Mouse (Mus musculus) limb, embryonic 14.5 days (tissue): Measurements from ENCODE around the gene Xpo6. TPM values are rescaled to one million over a fixed set of nuclear protein-coding genes. Genes with fewer than 3 reads are reported as not detected.

Experiments
- ATAC-seq: fragments of 200-750 bp; cut with Nextera tagmentation; 2 replicates; pipeline ENCODE4 v1.8.0; 2017; ENCODE audit warnings: low read depth, moderate number of reproducible peaks, moderate TSS enrichment; ENCODE audit not compliant: low FRiP score
- DNase-seq: peaks from one replicate; pipeline ENCODE4 v3.0.0-alpha.2; 2015; ENCODE audit warnings: low spot score
- H3K27ac ChIP-seq: fragments of 300-500 bp; sonication (generic); replicated peaks from 2 replicates; pipeline ENCODE4 v1.5.1; 2014; ENCODE audit warnings: low read depth, mild to moderate bottlenecking, low read length, moderate library complexity, mixed read lengths
- H3K27me3 ChIP-seq: fragments of 300-500 bp; sonication (generic); 2 replicates; pipeline ENCODE4 v1.6.1; 2014; ENCODE audit warnings: low read length, mixed read lengths; ENCODE audit not compliant: control insufficient read depth, insufficient read depth
- H3K36me3 ChIP-seq: fragments of 300-500 bp; sonication (generic); 2 replicates; pipeline ENCODE4 v1.6.1; 2014; ENCODE audit warnings: mild to moderate bottlenecking, low read length, moderate library complexity, mixed read lengths; ENCODE audit not compliant: control insufficient read depth, insufficient read depth
- H3K4me1 ChIP-seq: fragments of 300-500 bp; sonication (generic); 2 replicates; pipeline ENCODE4 v1.6.1; 2014; ENCODE audit warnings: antibody characterized with exemption, low read length, mixed read lengths; ENCODE audit not compliant: control insufficient read depth, insufficient read depth
- H3K4me2 ChIP-seq: fragments of 300-500 bp; sonication (generic); replicated peaks from 2 replicates; pipeline ENCODE4 v1.6.1; 2014; ENCODE audit warnings: low read depth, mild to moderate bottlenecking, low read length, moderate library complexity; ENCODE audit not compliant: severe bottlenecking
- H3K4me3 ChIP-seq: fragments of 300-500 bp; sonication (generic); replicated peaks from 2 replicates; pipeline ENCODE4 v1.5.1; 2014; ENCODE audit warnings: low read length
- H3K9ac ChIP-seq: fragments of 300-500 bp; sonication (generic); 2 replicates; pipeline ENCODE4 v1.6.1; 2014; ENCODE audit warnings: mild to moderate bottlenecking, low read depth, low read length, moderate library complexity; ENCODE audit not compliant: severe bottlenecking
- H3K9me3 ChIP-seq: fragments of 300-500 bp; sonication (generic); 2 replicates; pipeline ENCODE4 v1.6.1; 2016; ENCODE audit warnings: low read length; ENCODE audit not compliant: control insufficient read depth
- POLR2A ChIP-seq: fragments of 200-500 bp; IDR thresholded peaks from 2 replicates; pipeline ENCODE4 v1.8.0; 2012; ENCODE audit warnings: inconsistent platforms, mild to moderate bottlenecking, moderate library complexity, borderline replicate concordance; ENCODE audit not compliant: insufficient read depth, insufficient read length; ENCODE audit errors: extremely low read depth
- WGBS: fragments of 180-500 bp; shearing (Covaris S2); extraction: QIAGEN DNeasy Blood & Tissue Kit; methylation state at CpG from one replicate; pipeline ENCODE4 v1.1.7; 2014; 5-methylcytosine and 5-hydroxymethylcytosine counted together
- polyA plus RNA-seq, 2 experiments: library from polyadenylated mRNA; depleted of rRNA in 1 of 2; stranded (reverse) in 1 of 2; unstranded in 1 of 2; fragments of >200 nt; fragmentation: Nextera tagmentation in 1 of 2; extraction: Ambion mirVana in 1 of 2; gene quantifications; 2 replicates each; pipeline versions ENCODE4 v1.2.1 to v1.2.3; 2012 to 2014

The Xpo6 gene
- polyA plus RNA-seq, 2 experiments: 63.2 to 202 TPM

DNA sequence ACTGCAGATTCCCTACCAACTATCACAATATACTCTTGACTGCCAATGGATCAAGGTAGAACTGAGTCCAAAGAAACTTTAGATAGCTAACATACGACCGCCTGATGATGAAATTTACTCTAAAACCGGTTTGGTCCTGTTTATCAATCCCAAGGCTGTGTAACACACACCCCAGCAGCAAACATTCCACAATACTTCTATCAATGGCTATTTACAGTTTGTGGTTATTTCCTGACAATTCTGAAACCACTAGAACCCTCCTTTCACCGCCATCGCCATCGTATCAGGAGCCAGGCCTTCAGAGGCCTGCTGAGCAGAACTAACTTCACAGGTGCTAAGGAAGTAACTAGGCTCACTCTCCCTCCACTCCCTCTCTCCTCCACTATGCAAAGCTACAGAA is 31.7 kb downstream of the Xpo6 start:
- DNase-seq (no peak), ATAC-seq (no peak)
- H3K4me2 ChIP-seq: no peak overlapping the region
- no peaks in the 10 kb centered on the region for H3K4me1 ChIP-seq
- H3K9ac ChIP-seq: no peak overlapping the region
- TF ChIP-seq POLR2A: no peak
- no peak overlapping the region for H3K4me3 ChIP-seq
- no peak overlapping the region for H3K27ac ChIP-seq
- H3K36me3 ChIP-seq: peaks cover 62% of the 10 kb centered on the region
- no peaks in the 10 kb centered on the region for H3K9me3 ChIP-seq
- no peaks in the 10 kb centered on the region for H3K27me3 ChIP-seq
- 90% methylated on average over 6 of the region's 6 CpGs for WGBS

DNA sequence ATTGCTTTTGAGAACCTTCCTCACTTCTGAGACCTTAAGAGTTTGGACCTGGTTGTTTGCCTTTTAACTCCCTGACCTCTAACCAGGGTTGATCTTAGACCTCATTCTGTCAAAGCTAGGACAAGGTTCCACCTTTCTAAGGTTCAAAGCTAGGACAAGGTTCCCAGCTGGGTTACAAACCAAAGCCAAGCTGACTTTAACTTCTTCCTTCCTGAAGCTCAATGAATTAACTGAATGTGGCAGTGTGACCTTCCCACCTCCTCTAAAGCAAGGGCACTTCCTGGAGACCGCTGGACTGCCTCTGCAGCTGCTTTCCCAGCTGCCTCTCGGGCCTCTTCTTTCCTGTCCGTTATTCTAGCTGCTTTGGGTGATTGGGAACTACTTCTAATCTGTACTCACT is 32.9 kb downstream of the Xpo6 start:
- TF ChIP-seq POLR2A: no peak
- H3K4me1 ChIP-seq: no peaks in the 10 kb centered on the region
- DNase-seq (no peak), ATAC-seq (no peak)
- no peak overlapping the region for H3K9ac ChIP-seq
- no peaks in the 10 kb centered on the region for H3K9me3 ChIP-seq
- peaks cover 52% of the 10 kb centered on the region for H3K36me3 ChIP-seq
- no peaks in the 10 kb centered on the region for H3K27me3 ChIP-seq
- H3K4me3 ChIP-seq: no peak overlapping the region
- no peak overlapping the region for H3K4me2 ChIP-seq
- H3K27ac ChIP-seq: no peak overlapping the region
- 40% methylated on average over 3 of the region's 3 CpGs for WGBS

DNA sequence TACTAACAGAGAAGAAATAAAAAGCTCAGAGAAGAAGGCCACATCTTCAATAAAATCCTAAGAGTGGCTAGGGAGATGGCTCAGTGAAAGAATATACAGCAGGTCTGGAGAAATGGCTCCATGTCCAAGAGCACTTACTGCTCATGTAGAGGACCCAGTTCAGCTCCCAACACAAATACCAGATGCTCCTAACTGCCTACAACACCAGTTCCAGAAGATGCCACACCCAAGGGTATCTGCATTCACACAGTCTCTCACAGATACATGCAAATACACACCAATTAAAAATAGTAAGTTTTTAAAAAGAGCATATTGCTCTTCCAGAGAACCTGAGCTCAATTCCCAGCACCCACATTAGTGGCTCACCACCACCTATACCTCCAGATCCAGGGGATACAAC is 33.7 kb downstream of the Xpo6 start:
- ATAC-seq (no peak), DNase-seq (no peak)
- no peak for TF ChIP-seq POLR2A
- H3K4me1 ChIP-seq: no peaks in the 10 kb centered on the region
- no peak overlapping the region for H3K4me3 ChIP-seq
- H3K27ac ChIP-seq: no peak overlapping the region
- no peaks in the 10 kb centered on the region for H3K9me3 ChIP-seq
- peaks cover 50% of the 10 kb centered on the region for H3K36me3 ChIP-seq
- no peaks in the 10 kb centered on the region for H3K27me3 ChIP-seq
- H3K4me2 ChIP-seq: no peak overlapping the region
- H3K9ac ChIP-seq: no peak overlapping the region

DNA sequence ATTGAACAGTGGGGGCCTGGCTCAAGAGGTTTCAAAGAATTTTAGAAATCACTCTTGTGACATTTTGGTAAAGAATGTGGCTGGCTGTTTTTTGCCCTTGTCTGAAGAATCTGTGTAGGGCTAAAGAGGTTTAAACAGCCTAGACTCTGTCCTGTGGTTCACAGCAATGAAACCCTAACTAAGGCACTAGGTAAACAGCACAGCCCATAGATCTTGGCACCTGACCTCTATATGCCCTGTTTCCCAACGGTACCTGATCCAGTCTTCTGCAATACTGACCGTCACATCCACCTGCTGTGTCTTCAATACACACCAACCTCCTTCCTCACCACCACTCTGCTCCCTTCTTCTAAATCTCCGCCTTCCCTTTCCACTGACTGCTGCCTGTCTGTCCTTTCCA is 42.1 kb downstream of the Xpo6 start:
- WGBS: 96% methylated on average over 3 of the region's 3 CpGs
- H3K27ac ChIP-seq: no peak overlapping the region
- ATAC-seq (no peak), DNase-seq (no peak)
- no peak overlapping the region for H3K9ac ChIP-seq
- no peaks in the 10 kb centered on the region for H3K27me3 ChIP-seq
- H3K9me3 ChIP-seq: no peaks in the 10 kb centered on the region
- peaks cover 65% of the 10 kb centered on the region for H3K36me3 ChIP-seq
- no peak overlapping the region for H3K4me3 ChIP-seq
- H3K4me2 ChIP-seq: no peak overlapping the region
- no peaks in the 10 kb centered on the region for H3K4me1 ChIP-seq
- TF ChIP-seq POLR2A: no peak

DNA sequence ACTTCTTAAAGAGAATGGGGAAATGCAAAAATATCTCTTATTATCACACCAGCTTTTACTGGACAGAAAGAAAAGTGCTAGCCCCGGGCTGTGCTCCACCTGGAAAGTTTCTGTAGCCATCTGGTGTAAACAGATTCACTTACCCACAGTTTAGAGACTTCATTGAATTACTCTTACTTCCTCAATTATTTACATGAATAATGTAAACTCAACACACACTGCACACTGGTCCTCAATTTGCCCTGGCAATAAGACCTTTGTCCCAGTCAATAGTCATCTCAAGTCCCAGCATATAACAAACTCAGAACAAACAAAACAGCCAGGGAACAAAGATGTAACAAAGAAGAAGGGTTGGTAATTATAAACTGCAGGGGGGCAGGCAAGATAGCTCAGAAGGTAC is 44.6 kb downstream of the Xpo6 start:
- Histone ChIP-seq H3K27ac (no peak overlapping the region), H3K9ac (no peak overlapping the region), H3K4me1 (no peaks in the 10 kb centered on the region), H3K36me3 (peaks cover 76% of the 10 kb centered on the region), H3K27me3 (no peaks in the 10 kb centered on the region), H3K9me3 (no peaks in the 10 kb centered on the region), H3K4me2 (no peak overlapping the region), H3K4me3 (no peak overlapping the region)
- TF ChIP-seq POLR2A: no peak
- no peak for ATAC-seq
- 93% methylated on average over 1 of the region's 1 CpGs for WGBS
- DNase-seq: no peak

DNA sequence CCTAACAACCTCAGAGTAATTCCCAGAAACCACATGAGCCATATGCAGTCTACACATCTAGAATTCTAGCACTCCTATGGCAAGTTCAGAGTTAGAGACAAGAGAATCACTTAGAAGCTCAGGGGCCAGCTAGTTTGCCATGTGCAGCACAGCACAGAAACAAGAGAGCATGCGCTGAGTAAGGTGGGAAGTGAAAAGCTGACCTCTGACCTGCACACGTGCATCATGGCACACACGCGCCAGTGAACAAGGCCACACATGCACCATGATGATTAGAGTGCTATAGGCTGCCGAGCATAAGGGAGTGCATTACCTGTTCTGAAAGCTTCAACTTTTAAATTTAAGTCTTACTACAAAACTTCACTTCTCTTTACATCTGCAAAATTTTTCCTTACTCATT is 45.6 kb downstream of the Xpo6 start:
- Histone ChIP-seq H3K4me3 (no peak overlapping the region), H3K27ac (no peak overlapping the region), H3K4me2 (no peak overlapping the region), H3K9ac (no peak overlapping the region), H3K4me1 (no peaks in the 10 kb centered on the region), H3K36me3 (peaks cover 69% of the 10 kb centered on the region), H3K27me3 (no peaks in the 10 kb centered on the region), H3K9me3 (no peaks in the 10 kb centered on the region)
- DNase-seq: no peak
- no peak for TF ChIP-seq POLR2A
- 86% methylated on average over 5 of the region's 5 CpGs for WGBS
- no peak for ATAC-seq
